Mouse (Mus musculus) gonadal fat pad, adult 2 months (tissue): Measurements from ENCODE around the gene Lyrm7. TPM values are rescaled to one million over a fixed set of nuclear protein-coding genes. Genes with fewer than 3 reads are reported as not detected.
"Not testable (repeated sequence)": the region's sequence is repeated elsewhere in the genome, so short reads cannot be mapped to it uniquely, and the experiment has no call there.

Experiments
- DNase-seq: peaks from one replicate; pipeline ENCODE4 v3.0.0-alpha.2; 2012; ENCODE audit warnings: low read depth
- polyA plus RNA-seq: library from polyadenylated mRNA; depleted of rRNA; stranded (reverse); fragments of >200 nt; gene quantifications from 2 replicates; pipeline ENCODE4 v1.2.3, GENCODE M21; 2012

The Lyrm7 gene
- polyA plus RNA-seq, 1 experiment, result 2.1 TPM

- no peak for DNase-seq
Observed at GRCm38 (mm10) chr11:54881051-54881474, 20.3 kb upstream of the Lyrm7 start.

GRCm38 (mm10) chr11:54879922-54880321 lies 19.2 kb upstream of the Lyrm7 start:
- no peak for DNase-seq

DNA sequence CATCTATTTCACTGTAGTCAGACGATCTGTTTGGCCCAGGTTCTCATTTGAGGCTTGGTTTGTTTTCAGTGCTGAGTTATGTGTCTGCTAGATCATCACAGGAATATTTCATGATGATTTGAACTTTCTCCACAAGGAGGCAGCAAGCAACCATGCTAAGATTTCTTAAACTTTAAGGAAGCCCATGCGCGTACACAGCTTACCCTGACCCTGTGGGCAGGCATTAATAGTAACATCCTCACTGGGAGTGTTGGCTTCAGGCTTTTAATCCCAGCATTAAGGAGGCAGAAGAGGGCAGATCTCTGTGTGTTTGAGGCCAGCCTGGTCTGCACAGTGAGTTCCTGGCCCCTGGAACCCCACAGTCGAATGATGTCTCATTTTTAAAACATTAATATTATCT lies 18.7 kb upstream of the Lyrm7 start:
- DNase-seq, result no peak

DNA sequence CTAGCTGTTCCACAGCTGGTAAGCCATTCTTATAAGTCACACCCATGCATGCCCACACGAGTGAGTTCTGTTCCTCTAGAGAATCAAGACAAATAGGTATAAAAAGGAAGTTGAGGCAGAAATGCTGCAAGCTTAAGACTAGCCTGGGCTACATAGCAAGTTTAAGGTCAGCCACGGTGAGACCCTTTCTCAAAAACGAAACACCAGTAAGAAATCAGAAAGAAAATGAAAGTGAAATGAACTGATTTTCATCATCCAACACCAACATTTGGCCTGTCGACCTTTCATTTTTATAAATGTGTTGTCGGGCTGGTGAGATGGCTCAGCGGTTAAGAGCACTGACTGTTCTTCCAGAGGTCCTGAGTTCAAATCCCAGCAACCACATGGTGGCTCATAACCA lies 18.2 kb upstream of the Lyrm7 start:
- no peak for DNase-seq

GRCm38 (mm10) chr11:54876031-54876430 lies 15.3 kb upstream of the Lyrm7 start:
- DNase-seq, result no peak

- no peak for DNase-seq
Observed at GRCm38 (mm10) chr11:54871831-54872537, 11.3 kb upstream of the Lyrm7 start.

GRCm38 (mm10) chr11:54869318-54869717 lies 8.6 kb upstream of the Lyrm7 start:
- no peak for DNase-seq

GRCm38 (mm10) chr11:54868445-54868844 lies 7.7 kb upstream of the Lyrm7 start:
- no peak for DNase-seq

DNA sequence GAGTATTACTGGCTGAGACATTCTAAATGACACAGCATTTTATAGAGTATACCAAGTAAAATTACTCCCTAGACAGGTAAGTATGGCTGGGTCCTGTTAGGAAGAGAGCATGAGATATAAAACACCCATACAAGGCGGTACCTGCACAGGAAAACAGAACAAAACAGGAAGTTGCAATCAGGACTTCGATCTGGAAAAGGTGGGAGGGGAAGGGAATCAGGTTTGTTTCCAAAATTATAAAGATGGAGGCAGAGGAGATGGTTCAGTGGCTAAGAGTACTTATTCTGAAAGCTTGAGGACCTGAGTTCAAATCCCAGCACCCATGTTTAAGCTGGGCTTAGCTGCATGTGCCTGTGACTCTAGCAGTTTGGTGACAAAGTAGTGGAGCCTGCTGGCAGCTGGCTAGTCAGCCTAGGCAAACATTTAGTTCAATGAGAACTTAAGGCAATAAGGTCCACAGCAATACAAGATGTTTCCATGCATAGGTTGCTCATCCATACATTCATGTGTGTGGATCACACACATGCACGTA lies 7.3 kb upstream of the Lyrm7 start:
- DNase-seq, result no peak

- no peak for DNase-seq
Observed at GRCm38 (mm10) chr11:54867049-54867385, 6.3 kb upstream of the Lyrm7 start.

- DNase-seq, result no peak
Observed at GRCm38 (mm10) chr11:54866119-54867048, 5.7 kb upstream of the Lyrm7 start, which contains the start of gene Hint1. Gene Hint1, plus strand, starts transcription at chr11:54866383.

- no peak for DNase-seq
Observed at GRCm38 (mm10) chr11:54865330-54866085, 4.8 kb upstream of the Lyrm7 start.

DNA sequence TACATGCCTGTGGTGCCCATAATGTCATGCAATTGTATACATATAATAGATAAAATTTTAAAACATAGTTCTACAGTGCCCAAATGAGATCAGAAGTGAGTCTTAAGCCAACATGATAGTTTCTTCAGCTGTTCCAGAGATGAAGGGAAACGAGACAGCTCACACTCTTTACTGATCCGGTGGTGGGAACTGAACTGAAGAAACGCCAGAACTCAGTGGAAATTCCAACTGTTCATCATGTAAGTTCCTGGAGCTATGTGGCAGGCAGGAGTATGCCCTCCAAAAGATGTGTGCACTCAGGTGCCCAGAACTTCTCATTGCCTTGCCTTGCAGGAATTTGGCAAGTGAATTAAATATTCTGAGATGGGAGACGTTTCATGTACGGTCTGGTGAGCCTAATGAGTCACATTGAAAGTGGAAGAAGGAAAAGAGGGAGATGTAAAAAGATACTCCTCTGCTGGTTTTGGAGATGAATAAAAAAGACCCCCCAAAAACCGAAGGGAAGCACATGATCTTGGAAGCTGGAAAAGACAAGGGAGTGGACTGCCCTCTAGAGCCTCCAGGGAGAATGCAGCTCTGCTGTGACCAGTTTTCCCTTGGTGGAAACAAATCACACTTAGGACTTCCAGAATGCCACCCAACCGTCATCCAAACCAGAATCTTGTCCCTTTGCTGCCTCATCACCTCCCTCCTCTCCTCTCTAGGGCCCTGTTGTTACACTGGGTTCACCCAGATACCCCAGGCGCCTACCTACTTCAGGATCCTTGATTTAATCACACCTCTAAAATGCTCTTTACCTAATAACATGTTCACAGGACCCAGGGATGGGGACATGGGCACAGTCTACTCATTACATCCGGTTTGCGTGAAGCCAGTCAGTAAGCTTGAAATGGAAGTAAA lies 2.2 kb upstream of the Lyrm7 start:
- DNase-seq, result no peak

- peak; percentile 81 for DNase-seq
Observed at GRCm38 (mm10) chr11:54861471-54862420, 1.0 kb upstream of the Lyrm7 start.

- no peak for DNase-seq
Observed at GRCm38 (mm10) chr11:54859322-54860165, 1.2 kb downstream of the Lyrm7 start.

GRCm38 (mm10) chr11:54858880-54859279 lies 1.8 kb downstream of the Lyrm7 start:
- DNase-seq, result not testable (repeated sequence)

- no peak for DNase-seq
Observed at GRCm38 (mm10) chr11:54851656-54852055, 9.1 kb downstream of the Lyrm7 start.

DNA sequence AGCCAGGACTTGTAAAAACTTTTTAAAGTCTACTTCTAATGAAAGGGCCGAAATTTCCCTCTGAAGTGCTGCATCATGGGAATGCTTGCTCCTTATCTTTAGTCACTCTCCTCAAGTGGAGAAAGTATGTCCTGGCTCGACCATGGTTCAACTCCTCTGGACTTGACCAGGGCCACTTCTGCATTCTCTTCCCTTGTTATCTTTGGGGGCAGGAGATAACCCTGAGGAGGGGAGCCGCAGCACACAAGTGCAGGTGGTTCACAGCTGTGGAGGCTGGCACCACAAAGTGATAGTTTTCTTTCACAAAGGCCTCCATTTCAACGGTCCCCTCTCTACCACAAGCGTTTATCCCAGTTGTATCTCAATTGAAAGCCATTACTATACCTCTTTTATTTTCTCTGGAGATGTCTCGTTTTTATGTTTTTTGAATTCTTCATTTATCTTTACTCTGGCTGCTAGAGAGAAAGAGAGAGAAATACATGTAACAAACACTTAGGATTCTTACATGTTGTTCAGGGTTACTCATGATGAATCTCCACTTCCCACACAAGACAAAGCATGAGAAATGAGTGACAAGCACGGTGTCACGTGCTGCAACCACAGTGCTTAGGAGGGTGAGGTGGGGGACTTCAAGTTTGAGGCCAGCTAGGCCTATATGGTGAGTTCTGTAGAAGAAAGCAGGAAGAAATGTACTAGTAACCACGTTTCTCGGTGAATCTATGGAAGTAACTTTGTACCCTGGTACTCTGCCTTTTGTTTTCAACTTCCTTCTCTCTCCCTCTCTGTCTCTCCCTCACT lies 10.6 kb downstream of the Lyrm7 start:
- no peak for DNase-seq
